Mouse (Mus musculus): ENCODE results near the gene Ppp1r11. TPM values are rescaled to one million over a fixed set of nuclear protein-coding genes. Genes with fewer than 3 reads are reported as not detected.

Ppp1r11 gene
- polyA plus RNA-seq, 1 experiment from 2014 or later: 116 TPM

DNA sequence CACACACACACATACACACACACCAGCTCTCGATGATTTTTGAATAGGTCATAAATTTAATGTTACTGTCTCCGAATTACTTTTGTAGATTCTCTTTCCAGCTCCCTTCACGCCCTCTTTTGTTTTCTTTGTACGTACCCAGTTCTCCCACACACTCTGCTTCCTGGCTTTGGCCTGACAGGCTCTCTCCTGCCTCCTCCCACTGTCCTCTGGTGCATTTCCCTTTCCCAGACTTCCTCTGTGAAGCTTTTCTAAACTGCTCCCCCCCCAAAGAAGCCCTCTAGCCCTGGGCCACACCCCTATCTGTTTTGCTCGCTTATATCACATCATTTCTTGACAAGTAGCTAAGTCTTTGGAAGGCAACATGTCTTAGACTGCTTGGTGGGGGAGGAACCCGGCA, 21.3 kb downstream of the Ppp1r11 start:
- 56% methylated on average over 6 of the region's 6 CpGs for WGBS
- no peaks in the 10 kb centered on the region for H3K4me1 ChIP-seq
- no peaks in the 10 kb centered on the region for H3K36me3 ChIP-seq
- H3K4me3 ChIP-seq (replicated peaks): no peak overlapping the region
- no peaks in the 10 kb centered on the region for H3K9me3 ChIP-seq
- H3K27me3 ChIP-seq (replicated peaks): no peaks in the 10 kb centered on the region
- no peak overlapping the region for H3K4me2 ChIP-seq
- ATAC-seq (ENCODE audit: insufficient read depth, low FRiP score, low read depth): no peak
- H3K27ac ChIP-seq: no peak overlapping the region
- no peak overlapping the region for H3K9ac ChIP-seq

DNA sequence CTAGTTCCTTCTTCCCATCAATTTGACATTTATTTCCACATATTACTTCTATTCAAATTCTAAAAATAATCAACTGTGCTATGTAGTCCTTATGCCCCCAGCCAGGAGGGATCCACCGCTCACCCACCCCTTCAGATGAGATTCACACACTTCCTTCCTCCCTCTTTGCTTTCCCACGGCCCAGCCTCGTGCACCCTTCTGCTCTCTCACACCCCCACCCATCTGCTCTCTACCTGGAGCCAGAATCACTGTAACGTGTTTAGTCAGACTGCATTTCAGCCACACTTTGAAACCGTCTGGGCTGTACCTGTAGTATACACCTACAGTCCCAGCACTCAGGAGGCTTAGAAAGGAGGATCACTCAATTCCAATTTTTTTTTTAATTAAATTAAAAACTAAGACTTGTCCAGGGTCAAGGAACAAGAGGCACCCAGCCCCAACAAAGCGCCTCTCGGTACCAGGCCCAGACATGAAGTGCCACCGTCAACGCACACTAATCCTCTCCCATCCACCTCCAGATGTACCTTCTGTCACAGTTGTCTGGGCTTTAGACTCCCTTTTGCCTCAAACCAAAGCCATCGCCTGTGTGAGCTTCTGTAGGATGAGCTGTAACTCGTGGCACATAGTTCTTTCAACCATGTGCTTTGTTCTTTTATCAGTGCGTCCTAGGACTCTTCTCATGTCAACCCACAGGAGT, 22.2 kb downstream of the Ppp1r11 start:
- H3K9ac ChIP-seq: no peak overlapping the region
- WGBS: 68% methylated on average over 12 of the region's 12 CpGs
- no peaks in the 10 kb centered on the region for H3K9me3 ChIP-seq
- no peak overlapping the region for H3K27ac ChIP-seq
- no peak for ATAC-seq (ENCODE audit: insufficient read depth, low FRiP score, low read depth)
- no peak overlapping the region for H3K4me2 ChIP-seq
- no peaks in the 10 kb centered on the region for H3K36me3 ChIP-seq
- no peaks in the 10 kb centered on the region for H3K27me3 ChIP-seq (replicated peaks)
- H3K4me1 ChIP-seq: no peaks in the 10 kb centered on the region
- no peak overlapping the region for H3K4me3 ChIP-seq (replicated peaks)

DNA sequence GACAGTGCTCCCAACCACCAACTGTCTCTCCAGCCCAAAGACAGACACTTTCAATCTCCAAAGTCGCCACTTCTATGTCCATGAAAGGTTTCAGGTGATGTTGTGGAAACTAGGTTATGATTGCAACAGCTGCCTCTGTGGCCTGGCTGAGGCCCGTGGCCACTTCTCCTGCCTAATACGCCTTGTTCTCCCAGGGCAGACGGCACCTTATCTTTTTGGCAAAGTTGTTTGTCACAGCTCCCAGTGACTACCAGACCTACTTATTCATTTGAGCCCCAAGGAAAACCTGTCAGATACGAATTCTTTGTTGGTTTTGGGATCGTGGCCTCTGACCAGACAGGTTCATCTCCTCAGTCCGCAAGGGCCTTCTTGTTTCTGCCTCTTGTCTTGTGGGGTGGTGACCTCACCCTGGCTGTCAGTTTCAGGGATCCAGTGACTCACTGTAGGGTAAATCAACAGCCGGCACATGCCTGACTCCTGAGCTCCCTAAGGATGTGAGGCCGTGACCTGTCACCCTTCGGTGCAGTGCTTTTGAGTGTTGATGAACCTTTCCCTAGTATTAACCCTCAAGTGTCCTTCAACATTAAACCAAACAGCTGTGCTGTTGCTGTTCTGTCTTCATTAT, 23.9 kb downstream of the Ppp1r11 start:
- no peak overlapping the region for H3K27ac ChIP-seq
- H3K9me3 ChIP-seq: no peaks in the 10 kb centered on the region
- H3K36me3 ChIP-seq: no peaks in the 10 kb centered on the region
- no peak overlapping the region for H3K9ac ChIP-seq
- no peaks in the 10 kb centered on the region for H3K4me1 ChIP-seq
- ATAC-seq (ENCODE audit: insufficient read depth, low FRiP score, low read depth): no peak
- WGBS: 30% methylated on average over 10 of the region's 10 CpGs
- H3K4me3 ChIP-seq (replicated peaks): no peak overlapping the region
- H3K4me2 ChIP-seq: no peak overlapping the region
- no peaks in the 10 kb centered on the region for H3K27me3 ChIP-seq (replicated peaks)

DNA sequence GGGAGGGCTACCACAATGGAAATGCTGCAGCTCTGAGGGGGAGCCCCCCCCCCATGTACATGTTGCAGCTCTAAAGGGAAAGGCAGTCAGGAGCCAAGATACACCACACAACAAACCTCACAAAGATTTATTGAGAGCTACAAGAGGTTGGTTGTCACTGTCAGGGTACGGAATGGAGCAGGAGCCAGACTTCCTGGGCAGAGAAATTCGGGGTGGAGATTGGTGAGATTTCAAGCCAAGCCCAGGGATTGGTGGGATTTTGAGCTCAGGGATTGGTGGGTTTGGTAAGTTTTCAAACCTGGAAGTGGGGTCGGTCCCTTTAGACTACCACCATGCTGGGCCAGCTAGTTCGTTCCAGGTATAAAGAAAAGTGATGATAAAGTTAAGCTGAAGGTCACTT, 28.1 kb downstream of the Ppp1r11 start:
- H3K27ac ChIP-seq: no peak overlapping the region
- WGBS: 57% methylated on average over 4 of the region's 4 CpGs

DNA sequence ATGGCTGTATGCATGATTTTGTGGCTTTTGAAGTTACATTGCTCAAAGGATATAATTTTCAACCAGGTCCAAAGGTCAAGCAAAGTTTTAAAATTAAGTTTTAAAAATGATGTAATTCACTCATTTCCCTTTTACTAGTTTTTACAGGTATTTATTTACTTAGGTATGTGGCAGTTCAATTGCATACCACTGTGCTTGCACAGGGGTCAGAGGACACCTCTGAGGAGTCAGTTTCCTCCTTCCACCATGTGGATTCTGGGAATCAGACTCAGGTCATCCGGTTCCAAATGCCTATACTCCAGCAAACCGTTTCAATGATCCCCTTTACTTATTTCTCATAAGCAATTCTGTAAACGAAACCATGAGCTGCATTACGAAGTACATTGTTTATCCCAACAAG, 28.8 kb downstream of the Ppp1r11 start:
- no peak overlapping the region for H3K27ac ChIP-seq
- WGBS: 74% methylated on average over 4 of the region's 4 CpGs

More for the DNA sequence above, 28.1 kb downstream of the Ppp1r11 start:
- no peak for ATAC-seq (ENCODE audit: insufficient read depth, low FRiP score, low read depth)
- Histone ChIP-seq H3K36me3 (no peaks in the 10 kb centered on the region), H3K4me3 (replicated peaks) (no peak overlapping the region), H3K9me3 (no peaks in the 10 kb centered on the region), H3K4me2 (no peak overlapping the region), H3K4me1 (no peaks in the 10 kb centered on the region), H3K27me3 (replicated peaks) (no peaks in the 10 kb centered on the region), H3K9ac (no peak overlapping the region)

GRCm38 (mm10) chr17:36920239-36920638, 31.3 kb downstream of the Ppp1r11 start:
- Histone ChIP-seq H3K4me3 (replicated peaks) (no peak overlapping the region), H3K27me3 (replicated peaks) (no peaks in the 10 kb centered on the region), H3K9ac (no peak overlapping the region), H3K36me3 (no peaks in the 10 kb centered on the region), H3K27ac (no peak overlapping the region), H3K4me2 (no peak overlapping the region), H3K9me3 (no peaks in the 10 kb centered on the region), H3K4me1 (no peaks in the 10 kb centered on the region)
- WGBS: 38% methylated on average over 15 of the region's 15 CpGs
- ATAC-seq (ENCODE audit: insufficient read depth, low FRiP score, low read depth): peak; percentile 39; the same call in 1 of the 2 replicates

More for the DNA sequence above, 28.8 kb downstream of the Ppp1r11 start:
- ATAC-seq (ENCODE audit: insufficient read depth, low FRiP score, low read depth): no peak
- Histone ChIP-seq H3K4me1 (no peaks in the 10 kb centered on the region), H3K36me3 (no peaks in the 10 kb centered on the region), H3K9me3 (no peaks in the 10 kb centered on the region), H3K4me2 (no peak overlapping the region), H3K4me3 (replicated peaks) (no peak overlapping the region), H3K9ac (no peak overlapping the region), H3K27me3 (replicated peaks) (no peaks in the 10 kb centered on the region)

DNA sequence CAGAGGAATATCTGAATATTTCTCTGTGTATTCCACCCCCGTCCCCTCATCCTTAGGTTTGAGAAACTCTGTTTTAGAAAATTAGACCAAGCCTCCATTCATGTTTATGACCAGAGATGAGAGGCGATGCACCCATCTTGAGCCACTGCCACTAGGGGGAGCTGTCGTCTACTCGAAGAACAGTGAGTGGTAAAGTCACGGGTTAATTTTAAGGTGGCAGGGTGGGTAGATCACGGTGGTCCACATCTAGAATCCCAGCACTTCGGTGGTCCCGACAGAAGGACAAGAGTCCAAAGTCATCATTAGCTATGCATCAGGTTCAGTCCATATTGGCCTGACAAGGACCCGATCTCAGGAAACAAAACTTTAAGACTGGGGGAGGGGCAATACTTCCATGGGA, 36.5 kb downstream of the Ppp1r11 start:
- Histone ChIP-seq H3K36me3 (no peaks in the 10 kb centered on the region), H3K9me3 (no peaks in the 10 kb centered on the region), H3K4me2 (no peak overlapping the region), H3K4me1 (no peaks in the 10 kb centered on the region), H3K27me3 (replicated peaks) (no peaks in the 10 kb centered on the region), H3K27ac (no peak overlapping the region), H3K4me3 (replicated peaks) (no peak overlapping the region), H3K9ac (no peak overlapping the region)
- WGBS: 17% methylated on average over 9 of the region's 9 CpGs
- ATAC-seq (ENCODE audit: insufficient read depth, low FRiP score, low read depth): no peak

DNA sequence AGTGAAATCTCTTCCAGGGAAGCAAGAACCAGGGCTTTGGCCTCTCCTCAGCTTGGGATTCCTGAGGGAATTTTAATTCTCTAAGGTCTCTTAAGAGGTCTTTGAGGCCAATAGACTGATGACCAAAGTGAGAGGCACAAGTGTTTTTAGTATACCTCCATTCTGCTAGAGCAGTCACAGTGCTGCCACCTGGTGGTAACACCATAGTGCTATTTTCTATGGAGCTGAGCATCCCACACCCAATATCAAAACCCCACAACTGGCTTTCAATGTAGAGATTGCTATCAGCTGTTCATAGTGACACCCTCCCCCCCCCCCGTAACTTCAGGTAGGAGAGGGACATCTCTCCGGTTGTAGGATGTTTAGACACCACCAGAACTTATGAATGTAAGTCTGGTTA, 37.4 kb downstream of the Ppp1r11 start:
- WGBS: 6% methylated on average over 2 of the region's 2 CpGs
- no peak for ATAC-seq (ENCODE audit: insufficient read depth, low FRiP score, low read depth)
- no peak overlapping the region for H3K9ac ChIP-seq
- H3K36me3 ChIP-seq: no peaks in the 10 kb centered on the region
- no peak overlapping the region for H3K27ac ChIP-seq
- H3K27me3 ChIP-seq (replicated peaks): no peaks in the 10 kb centered on the region
- no peaks in the 10 kb centered on the region for H3K9me3 ChIP-seq
- H3K4me3 ChIP-seq (replicated peaks): no peak overlapping the region
- no peak overlapping the region for H3K4me2 ChIP-seq
- no peaks in the 10 kb centered on the region for H3K4me1 ChIP-seq

- H3K4me3 ChIP-seq (replicated peaks): no peak overlapping the region
- H3K9me3 ChIP-seq: no peaks in the 10 kb centered on the region
- H3K27me3 ChIP-seq (replicated peaks): no peaks in the 10 kb centered on the region
- no peak overlapping the region for H3K9ac ChIP-seq
- no peak overlapping the region for H3K27ac ChIP-seq
- WGBS: 53% methylated on average over 2 of the region's 2 CpGs
- no peak overlapping the region for H3K4me2 ChIP-seq
- no peak for ATAC-seq (ENCODE audit: insufficient read depth, low FRiP score, low read depth)
- H3K36me3 ChIP-seq: no peaks in the 10 kb centered on the region
- H3K4me1 ChIP-seq: no peaks in the 10 kb centered on the region
These were observed 39.5 kb downstream of the Ppp1r11 start for GRCm38 (mm10) chr17:36912031-36912430.

GRCm38 (mm10) chr17:36909802-36910201, 41.7 kb downstream of the Ppp1r11 start:
- Histone ChIP-seq H3K4me3 (replicated peaks) (no peak overlapping the region), H3K4me2 (no peak overlapping the region), H3K27me3 (replicated peaks) (no peaks in the 10 kb centered on the region), H3K9me3 (no peaks in the 10 kb centered on the region), H3K9ac (no peak overlapping the region), H3K27ac (no peak overlapping the region), H3K36me3 (no peaks in the 10 kb centered on the region), H3K4me1 (no peaks in the 10 kb centered on the region)
- WGBS: 47% methylated on average over 4 of the region's 4 CpGs
- no peak for ATAC-seq (ENCODE audit: insufficient read depth, low FRiP score, low read depth)

- Histone ChIP-seq H3K4me3 (replicated peaks) (no peak overlapping the region), H3K27me3 (replicated peaks) (no peaks in the 10 kb centered on the region), H3K4me2 (no peak overlapping the region), H3K27ac (no peak overlapping the region), H3K9ac (no peak overlapping the region), H3K9me3 (no peaks in the 10 kb centered on the region), H3K36me3 (no peaks in the 10 kb centered on the region), H3K4me1 (no peaks in the 10 kb centered on the region)
- ATAC-seq (ENCODE audit: insufficient read depth, low FRiP score, low read depth): peak; percentile 47; the same call in 1 of the 2 replicates
- 48% methylated on average over 1 of the region's 1 CpGs for WGBS
These were observed 43.3 kb downstream of the Ppp1r11 start for GRCm38 (mm10) chr17:36908235-36908634.

DNA sequence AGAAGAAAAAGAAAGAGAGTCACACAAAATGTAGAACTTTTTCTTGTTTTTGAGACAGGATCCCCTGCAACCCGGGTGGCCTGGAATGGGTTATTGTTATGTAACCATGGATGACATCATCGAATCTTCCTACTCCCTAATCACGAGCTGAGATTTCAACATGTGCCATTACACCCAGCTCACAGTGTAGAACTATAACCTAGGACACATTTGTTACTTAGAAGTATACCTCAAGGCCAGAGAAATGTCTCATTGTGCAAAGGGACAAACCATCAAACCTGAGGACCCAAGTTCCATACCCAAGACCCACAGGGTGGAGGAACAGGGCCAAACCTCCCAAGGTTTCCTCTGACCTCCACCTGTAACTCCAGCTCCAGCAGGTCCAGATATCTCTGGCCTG, 47.9 kb downstream of the Ppp1r11 start:
- Histone ChIP-seq H3K27ac (no peak overlapping the region), H3K4me1 (no peaks in the 10 kb centered on the region), H3K9me3 (no peaks in the 10 kb centered on the region), H3K4me3 (replicated peaks) (no peak overlapping the region), H3K4me2 (no peak overlapping the region), H3K27me3 (replicated peaks) (no peaks in the 10 kb centered on the region), H3K36me3 (no peaks in the 10 kb centered on the region), H3K9ac (no peak overlapping the region)
- no peak for ATAC-seq (ENCODE audit: insufficient read depth, low FRiP score, low read depth)
- WGBS: 67% methylated on average over 3 of the region's 3 CpGs
